Mouse (Mus musculus): ENCODE measurements around the gene Slc4a4.

GRCm38 (mm10) chr5:88886668-88887555 is at the start of gene Slc4a4:
- TF ChIP-seq CTCF (IDR thresholded peaks at IDR 0.05; ENCODE audit: low read depth) = no peak
- TF ChIP-seq EP300 (IDR thresholded peaks at IDR 0.05; ENCODE audit: low read depth) = no peak
